Mouse (Mus musculus): ENCODE results near the gene Tnxb.

The Tnxb gene

GRCm38 (mm10) chr17:34670235-34670634 lies at the start of gene Tnxb:
Gene Tnxb (plus strand): TSS chr17:34670535.
- CTCF ChIA-PET = no interaction called here

DNA sequence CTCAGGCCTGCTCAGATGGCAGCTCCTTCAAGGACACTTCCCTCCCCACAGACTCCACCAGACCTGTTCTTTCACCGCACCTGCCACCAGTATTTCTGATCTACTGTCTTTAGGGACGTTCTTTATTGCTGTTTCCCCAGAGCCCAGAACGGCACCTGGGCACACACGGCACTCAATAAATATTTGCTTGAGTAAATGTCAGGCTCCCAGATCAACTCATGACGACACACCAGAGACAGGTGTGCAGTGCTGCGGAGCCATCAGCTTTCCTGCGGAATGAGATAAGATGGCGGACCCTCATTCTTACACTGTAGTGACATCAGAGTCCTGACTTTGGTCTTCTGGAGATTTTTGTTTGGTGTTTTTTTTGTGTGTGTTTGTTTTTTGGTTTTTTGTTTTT lies 49.3 kb upstream of the Tnxb start:
- CTCF ChIA-PET = interaction anchor here (0.5 to 0.6 kb wide), 3 partner anchors 16 to 582 kb away, joined by 3 to 12 read pairs (median 6); no protein-coding TSS in a partner anchor

DNA sequence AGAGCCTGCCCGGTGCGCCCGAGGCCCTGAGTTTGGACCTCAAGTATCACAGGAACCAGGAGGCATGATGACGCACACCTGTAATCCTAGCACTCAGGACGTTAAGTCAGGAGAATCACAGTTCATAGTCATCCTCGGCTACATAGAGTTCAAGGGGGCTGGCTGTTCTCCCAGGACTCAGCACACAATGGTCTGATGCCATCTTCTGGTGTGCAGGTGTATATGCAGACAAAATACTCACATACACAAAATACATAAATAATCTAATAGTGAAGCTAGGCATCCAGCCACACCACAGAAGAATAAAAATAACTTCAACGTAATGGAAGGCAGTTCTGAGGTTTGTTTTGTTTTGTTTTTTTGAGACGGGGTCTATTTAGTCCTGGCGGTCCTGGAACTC lies 47.2 kb upstream of the Tnxb start:
- CTCF ChIA-PET = no interaction called here

- CTCF ChIA-PET = no interaction called here
Observed at GRCm38 (mm10) chr17:34624981-34625380, 45.4 kb upstream of the Tnxb start.

GRCm38 (mm10) chr17:34626062-34626772 lies 44.1 kb upstream of the Tnxb start:
- CTCF ChIA-PET = no interaction called here

DNA sequence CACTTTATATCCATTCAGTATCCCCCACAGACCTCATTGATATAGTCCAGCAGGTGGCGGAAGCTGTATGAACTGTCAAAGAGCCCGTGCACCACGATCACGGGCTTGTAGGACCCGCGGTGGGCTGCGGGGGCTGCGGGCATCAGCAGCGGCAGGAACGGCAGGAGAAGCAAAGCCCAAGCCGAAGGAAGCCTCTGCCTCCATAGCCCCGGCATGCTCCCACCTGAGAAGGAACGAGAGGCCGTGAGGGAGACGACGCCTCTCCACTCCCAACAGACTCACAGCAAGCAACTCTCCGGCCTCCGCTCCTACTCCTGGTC lies 43.6 kb upstream of the Tnxb start:
- CTCF ChIA-PET = no interaction called here

- CTCF ChIA-PET = no interaction called here
Observed at GRCm38 (mm10) chr17:34627093-34627942, 43.0 kb upstream of the Tnxb start.

DNA sequence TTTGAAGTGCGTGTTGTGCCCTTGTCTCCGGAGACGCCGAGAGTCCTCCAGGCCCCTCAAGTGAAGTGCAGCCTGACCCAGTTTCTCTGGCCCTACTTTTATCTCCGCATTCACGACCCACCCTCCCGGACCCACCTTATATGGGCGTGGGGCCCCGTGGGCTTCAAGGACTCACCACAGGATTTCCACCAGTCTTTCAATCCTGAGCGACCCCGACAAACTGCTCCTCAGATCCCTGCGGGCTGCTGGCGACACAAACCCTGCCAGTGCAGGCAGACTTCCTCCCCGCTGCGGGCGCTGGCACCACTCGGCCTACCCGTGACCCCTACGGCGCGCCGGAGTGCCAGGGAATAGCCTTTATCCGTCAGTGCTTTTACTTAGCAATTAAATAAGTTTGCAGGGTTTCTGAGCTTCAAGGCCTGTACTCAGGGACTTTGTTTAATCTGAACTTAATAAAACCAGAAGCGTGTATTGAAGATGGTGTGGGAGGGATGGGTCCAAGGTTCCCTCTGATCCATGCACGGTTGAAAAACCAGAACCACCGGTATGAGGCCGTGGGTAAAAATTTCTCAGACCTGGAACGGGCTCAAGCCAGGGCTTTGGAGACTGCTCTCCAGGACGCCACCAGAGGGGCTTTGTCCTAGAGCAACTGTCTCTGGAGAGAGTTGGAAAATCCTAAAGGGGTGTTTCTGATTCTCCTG lies 42.2 kb upstream of the Tnxb start, which contains the start of gene Ppt2:
Gene Ppt2 (minus strand): TSS at position 568 of the 701 bp plus-strand sequence.
- CTCF ChIA-PET = interaction anchor here (0.7 kb wide), 2 partner anchors 13 to 855 kb away, joined by 3 to 6 read pairs; no protein-coding TSS in a partner anchor

GRCm38 (mm10) chr17:34628644-34628967 lies 41.7 kb upstream of the Tnxb start:
- CTCF ChIA-PET = interaction anchor here (0.7 kb wide), 2 partner anchors 13 to 855 kb away, joined by 3 to 6 read pairs; no protein-coding TSS in a partner anchor

- CTCF ChIA-PET = no interaction called here
Observed at GRCm38 (mm10) chr17:34629221-34629751, 41.0 kb upstream of the Tnxb start, which contains the start of gene Prrt1. Gene Prrt1 (plus strand): TSS chr17:34629533.

DNA sequence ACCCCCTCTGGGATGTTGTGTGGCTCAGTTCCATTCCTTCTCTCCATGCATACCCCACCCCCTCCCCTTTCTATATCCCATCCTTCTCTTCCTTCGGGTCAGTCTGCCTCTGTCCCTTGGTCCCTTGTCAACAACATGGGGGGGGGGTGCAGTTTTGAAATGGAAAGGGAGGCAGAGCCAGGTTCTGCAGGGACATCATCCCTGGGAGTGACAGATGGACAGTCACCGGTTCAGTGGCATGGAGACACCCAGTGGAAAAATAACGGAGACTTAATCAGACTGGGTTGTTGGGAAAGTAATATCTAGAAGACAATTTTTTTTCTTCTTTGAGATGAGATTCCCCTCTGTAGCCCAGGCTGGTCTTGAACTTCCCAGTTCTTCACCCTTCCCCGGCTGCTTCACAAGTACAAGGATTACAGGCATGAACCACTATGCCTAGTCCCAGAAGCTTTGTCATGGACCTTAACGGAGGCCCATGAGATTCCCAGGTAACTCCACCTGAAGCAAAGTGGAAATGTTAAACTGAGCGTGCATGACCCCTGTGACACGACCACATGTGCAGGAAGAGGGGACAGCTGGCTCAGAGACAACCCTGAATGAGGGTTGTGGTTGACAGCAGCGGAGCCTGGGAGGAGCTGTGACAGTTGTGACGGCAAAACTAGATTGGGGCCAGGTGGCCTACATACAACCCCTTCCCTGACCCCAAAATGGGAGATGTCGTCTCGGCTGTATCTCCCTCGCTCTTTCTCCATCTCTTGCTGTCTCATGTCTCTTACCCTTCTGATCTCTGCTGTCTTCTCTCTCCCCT lies 40.3 kb upstream of the Tnxb start:
- CTCF ChIA-PET = no interaction called here

GRCm38 (mm10) chr17:34630761-34631301 lies 39.5 kb upstream of the Tnxb start:
- CTCF ChIA-PET = interaction anchor here (0.7 kb wide), 1 partner anchor 70 kb away, joined by 3 read pairs; no protein-coding TSS in a partner anchor

- CTCF ChIA-PET = interaction anchor here (0.7 kb wide), 1 partner anchor 71 kb away, joined by 3 read pairs; no protein-coding TSS in a partner anchor
Observed at GRCm38 (mm10) chr17:34631647-34632046, 38.7 kb upstream of the Tnxb start.

DNA sequence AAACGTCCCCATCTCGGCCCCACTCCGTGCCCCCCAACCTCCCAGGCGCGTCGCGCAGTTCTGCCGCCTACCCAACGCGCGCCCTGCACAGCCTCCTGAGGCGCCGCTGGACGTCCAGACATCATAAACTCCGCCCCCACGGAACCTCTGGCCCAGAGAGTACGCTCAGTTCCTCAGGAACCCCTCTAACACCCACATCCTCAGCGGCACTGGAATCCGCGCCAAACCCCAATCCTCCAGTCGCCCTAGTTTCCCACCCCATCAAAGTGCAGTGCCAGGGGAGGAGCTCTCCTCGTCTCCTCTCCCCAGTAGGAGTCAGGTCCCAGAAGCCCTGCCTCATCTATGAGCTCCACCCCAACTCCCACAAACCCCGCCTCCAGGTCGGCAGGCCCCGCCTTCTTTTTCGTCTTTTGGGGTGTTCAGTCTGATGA lies 38.1 kb upstream of the Tnxb start:
- CTCF ChIA-PET = no interaction called here

DNA sequence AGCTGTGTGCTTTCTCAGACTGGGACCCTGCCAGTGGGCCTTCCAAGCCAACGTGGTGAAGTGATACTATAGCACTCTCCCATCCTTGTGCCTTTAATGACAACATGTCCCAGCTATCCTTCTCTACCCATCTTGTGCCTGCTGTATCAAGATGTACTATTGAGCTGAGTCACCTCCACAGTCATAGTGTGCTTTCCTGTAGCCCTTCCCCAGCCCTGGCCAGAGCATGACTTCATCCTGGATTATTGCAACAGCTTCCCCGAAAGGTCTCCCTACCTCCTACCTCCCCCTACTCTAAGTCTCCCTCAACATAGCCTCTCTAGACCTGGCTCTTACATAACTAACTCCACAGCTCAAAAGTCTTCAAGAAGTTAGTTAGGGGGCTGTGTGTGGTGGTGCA lies 34.7 kb upstream of the Tnxb start:
- CTCF ChIA-PET = no interaction called here

- CTCF ChIA-PET = no interaction called here
Observed at GRCm38 (mm10) chr17:34637459-34637858, 32.9 kb upstream of the Tnxb start.

DNA sequence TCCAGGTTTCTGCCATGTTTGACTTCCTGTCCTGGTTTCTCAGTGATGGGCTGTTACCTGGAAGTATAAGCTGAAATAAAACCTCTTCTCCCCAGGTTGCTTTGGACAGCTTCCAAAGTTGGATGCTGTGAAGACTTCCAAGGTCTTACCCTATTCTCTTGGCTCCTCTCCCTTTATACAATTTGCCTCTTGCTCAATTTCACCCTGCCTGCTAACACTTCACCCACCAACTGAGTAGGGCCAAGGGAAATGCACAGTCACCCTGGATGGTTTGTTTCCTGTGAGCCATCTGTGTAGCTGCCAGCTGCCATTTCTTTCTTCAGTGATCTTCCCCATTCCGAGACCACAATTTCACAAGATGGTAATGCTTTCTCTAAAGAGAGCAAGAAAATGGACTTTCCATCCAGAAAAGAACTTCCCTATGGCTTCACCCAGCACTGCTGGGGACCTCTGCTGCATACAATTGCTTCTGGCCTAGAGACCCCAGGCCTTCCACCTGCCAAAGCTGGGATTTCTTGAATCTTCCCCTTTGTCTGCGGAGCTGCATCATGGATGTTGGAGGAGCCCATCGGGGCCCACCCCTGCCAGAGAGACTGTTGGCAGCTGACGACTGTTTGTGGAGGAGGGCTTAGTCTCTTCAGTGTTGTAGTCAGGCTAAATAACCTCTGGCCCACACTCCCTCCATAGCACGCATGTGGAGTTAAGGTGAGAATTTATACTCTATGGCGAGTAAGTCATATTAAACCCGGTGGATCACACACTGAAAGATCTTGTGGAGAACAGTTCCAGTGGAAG lies 30.7 kb upstream of the Tnxb start:
- CTCF ChIA-PET = no interaction called here

GRCm38 (mm10) chr17:34640778-34641601 lies 29.3 kb upstream of the Tnxb start:
- CTCF ChIA-PET = interaction anchor here (0.5 to 0.6 kb wide), 2 partner anchors 13 to 669 kb away, joined by 3 read pairs; partner anchors contain the start of gene Ppt2

GRCm38 (mm10) chr17:34641945-34642344 lies 28.4 kb upstream of the Tnxb start:
- CTCF ChIA-PET = no interaction called here

All from spleen, embryonic (tissue).